Mouse (Mus musculus) heart, embryonic 13.5 days (tissue): ENCODE measurements around the gene Vstm4. TPM values are rescaled to one million over a fixed set of nuclear protein-coding genes. Genes with fewer than 3 reads are reported as not detected.
A peak's percentile ranks its signal among the peaks of the same experiment; 100 is the strongest.

ENCODE experiments used
- ATAC-seq: fragments of 200-750 bp; cut with Nextera tagmentation; 2 replicates; pipeline ENCODE4 v1.8.0; 2017; ENCODE audit warnings: moderate TSS enrichment; ENCODE audit not compliant: insufficient number of reproducible peaks, low FRiP score, low TSS enrichment; ENCODE audit errors: extremely low read depth
- H3K27ac ChIP-seq: fragments of 300-500 bp; sonication (generic); replicated peaks from 2 replicates; pipeline ENCODE4 v1.5.1; 2015; ENCODE audit warnings: moderate library complexity, mild to moderate bottlenecking, inconsistent platforms
- H3K27me3 ChIP-seq: fragments of 300-500 bp; sonication (generic); replicated peaks from 2 replicates; pipeline ENCODE4 v1.6.1; 2015; ENCODE audit warnings: mild to moderate bottlenecking, inconsistent platforms
- H3K36me3 ChIP-seq: fragments of 300-500 bp; sonication (generic); 2 replicates; pipeline ENCODE4 v1.6.1; 2015; ENCODE audit warnings: mild to moderate bottlenecking, inconsistent platforms
- H3K4me1 ChIP-seq: fragments of 300-500 bp; sonication (generic); 2 replicates; pipeline ENCODE4 v1.6.1; 2015; ENCODE audit warnings: inconsistent platforms
- H3K4me2 ChIP-seq: fragments of 300-500 bp; sonication (generic); 2 replicates; pipeline ENCODE4 v1.6.1; 2015; ENCODE audit warnings: inconsistent platforms, mild to moderate bottlenecking, moderate library complexity
- H3K4me3 ChIP-seq: fragments of 300-500 bp; sonication (generic); 2 replicates; pipeline ENCODE4 v1.5.1; 2015; ENCODE audit warnings: moderate library complexity, mild to moderate bottlenecking, inconsistent platforms
- H3K9ac ChIP-seq: fragments of 300-500 bp; sonication (generic); 2 replicates; pipeline ENCODE4 v1.6.1; 2015; ENCODE audit warnings: inconsistent platforms, mild to moderate bottlenecking, moderate library complexity
- H3K9me3 ChIP-seq: fragments of 300-500 bp; sonication (generic); 2 replicates; pipeline ENCODE4 v1.6.1; 2016; ENCODE audit warnings: inconsistent platforms
- WGBS: fragments of 180-500 bp; shearing (Covaris S2); methylation state at CpG from one replicate; pipeline ENCODE4 v1.1.7; 2015; ENCODE audit warnings: mixed read lengths; 5-methylcytosine and 5-hydroxymethylcytosine counted together
- polyA plus RNA-seq: library from polyadenylated mRNA; unstranded; fragments of >200 nt; fragmentation: Nextera tagmentation; extraction: Ambion mirVana; gene quantifications from 2 replicates; pipeline ENCODE4 v1.2.1, GENCODE M21; 2015

Gene Vstm4
- polyA plus RNA-seq, 1 experiment from 2014 or later: 15.8 TPM

DNA sequence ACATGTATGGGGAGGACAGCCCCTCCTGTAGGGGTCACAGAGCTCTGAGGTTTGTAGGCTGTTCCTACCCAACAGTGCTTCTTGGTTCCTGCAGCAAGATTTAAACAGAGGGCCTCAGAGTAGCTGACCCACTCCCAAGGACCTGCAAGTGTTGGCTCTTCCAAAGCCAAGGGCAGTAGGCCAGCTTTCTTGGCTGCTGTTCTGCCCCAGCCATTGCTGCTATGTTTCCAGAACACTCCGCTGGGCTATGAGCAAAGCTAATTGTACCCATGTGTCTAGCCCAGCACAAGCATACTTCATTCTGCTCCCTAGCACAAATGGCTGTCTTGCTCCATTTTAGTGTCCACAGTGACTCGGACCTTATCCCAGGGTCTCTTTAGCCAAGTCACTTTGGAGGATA is 40.3 kb downstream of the Vstm4 start:
- H3K9ac ChIP-seq: no peak overlapping the region
- H3K4me1 ChIP-seq: peaks cover 37% of the 10 kb centered on the region
- 83% methylated on average over 2 of the region's 2 CpGs for WGBS
- no peak overlapping the region for H3K4me2 ChIP-seq
- H3K27ac ChIP-seq: no peak overlapping the region
- H3K27me3 ChIP-seq: no peaks in the 10 kb centered on the region
- ATAC-seq: no peak
- H3K36me3 ChIP-seq: peaks cover 14% of the 10 kb centered on the region
- no peaks in the 10 kb centered on the region for H3K9me3 ChIP-seq
- H3K4me3 ChIP-seq: no peak overlapping the region

DNA sequence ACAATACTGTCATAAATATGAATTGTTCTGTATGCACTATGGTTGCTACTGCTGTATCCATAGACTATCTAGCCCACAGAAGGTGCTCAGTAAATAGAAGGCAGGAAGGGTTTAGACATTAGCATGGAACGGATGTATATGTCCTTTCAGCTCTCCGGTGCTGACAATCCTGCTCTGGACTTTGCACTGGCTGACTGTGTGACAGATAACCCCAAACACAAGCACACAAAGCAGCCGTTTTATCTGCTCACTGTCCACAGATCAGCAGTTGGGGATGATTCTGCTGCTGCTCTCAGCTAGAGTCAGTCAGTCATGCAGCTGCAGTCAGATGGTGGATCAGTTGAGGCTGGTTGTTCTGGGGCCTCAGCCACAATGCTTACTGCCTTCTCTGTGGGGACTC is 46.6 kb downstream of the Vstm4 start:
- H3K27ac ChIP-seq: 0 out of 2 replicates have a peak overlapping the region, but pooled peaks have one; percentile 12
- no peak overlapping the region for H3K9ac ChIP-seq
- no peaks in the 10 kb centered on the region for H3K27me3 ChIP-seq
- H3K36me3 ChIP-seq: peaks cover 4% of the 10 kb centered on the region; the same call in 1 of the 2 replicates
- H3K9me3 ChIP-seq: no peaks in the 10 kb centered on the region
- H3K4me2 ChIP-seq: no peak overlapping the region
- 15% methylated on average over 3 of the region's 3 CpGs for WGBS
- H3K4me3 ChIP-seq: no peak overlapping the region
- ATAC-seq: no peak
- peaks cover 27% of the 10 kb centered on the region for H3K4me1 ChIP-seq

DNA sequence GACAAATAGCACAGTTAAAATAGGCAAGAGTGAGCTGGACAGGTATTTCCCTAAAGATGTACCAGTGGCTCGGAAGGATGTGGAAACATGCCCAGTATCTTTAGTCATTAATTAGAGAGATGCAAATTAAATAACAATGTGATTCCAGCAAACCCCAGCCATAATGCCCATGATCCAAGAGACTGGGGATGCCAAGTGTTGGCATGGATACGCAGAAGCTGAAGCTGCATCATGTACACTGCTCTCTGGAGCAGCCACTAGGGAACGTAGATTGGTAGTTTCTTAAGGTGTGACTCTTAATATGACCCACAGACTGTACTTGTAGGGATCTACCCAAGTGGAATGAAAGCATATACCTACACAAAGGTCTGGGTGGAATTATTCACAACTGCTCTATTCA is 50.0 kb downstream of the Vstm4 start:
- no peaks in the 10 kb centered on the region for H3K36me3 ChIP-seq
- no peak overlapping the region for H3K27ac ChIP-seq
- ATAC-seq: no peak
- H3K4me3 ChIP-seq: no peak overlapping the region
- H3K4me2 ChIP-seq: no peak overlapping the region
- H3K9ac ChIP-seq: no peak overlapping the region
- H3K9me3 ChIP-seq: no peaks in the 10 kb centered on the region
- no peaks in the 10 kb centered on the region for H3K27me3 ChIP-seq
- peaks cover 10% of the 10 kb centered on the region for H3K4me1 ChIP-seq
- 95% methylated on average over 3 of the region's 3 CpGs for WGBS

DNA sequence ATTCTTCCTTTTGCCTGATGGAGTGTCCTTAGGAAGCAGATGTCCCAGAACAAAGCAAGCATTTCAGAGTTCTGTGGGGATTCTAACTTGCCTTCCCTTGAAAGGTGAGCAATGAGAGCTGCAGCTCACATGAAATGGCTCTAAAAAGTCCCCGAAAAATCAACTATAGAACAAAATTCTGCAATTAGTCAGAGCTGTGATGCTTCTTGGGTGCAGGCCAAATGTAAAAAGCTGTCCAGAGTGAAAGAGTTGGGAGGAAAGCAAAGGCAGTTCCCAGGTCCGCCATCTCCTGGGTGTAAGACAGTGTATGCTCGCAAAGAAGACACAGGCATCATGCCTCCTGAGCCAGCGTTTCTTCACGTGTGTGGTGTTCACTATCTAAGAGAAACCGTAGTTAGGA is 52.6 kb downstream of the Vstm4 start:
- no peaks in the 10 kb centered on the region for H3K4me1 ChIP-seq
- H3K27me3 ChIP-seq: no peaks in the 10 kb centered on the region
- no peak overlapping the region for H3K4me3 ChIP-seq
- no peak for ATAC-seq
- H3K27ac ChIP-seq: no peak overlapping the region
- no peaks in the 10 kb centered on the region for H3K9me3 ChIP-seq
- 74% methylated on average over 6 of the region's 6 CpGs for WGBS
- H3K4me2 ChIP-seq: no peak overlapping the region
- H3K36me3 ChIP-seq: no peaks in the 10 kb centered on the region
- H3K9ac ChIP-seq: no peak overlapping the region

GRCm38 (mm10) chr14:32911187-32911586 is 54.6 kb downstream of the Vstm4 start:
- Histone ChIP-seq H3K36me3 (no peaks in the 10 kb centered on the region), H3K4me3 (no peak overlapping the region), H3K4me1 (no peaks in the 10 kb centered on the region), H3K4me2 (no peak overlapping the region), H3K9me3 (no peaks in the 10 kb centered on the region), H3K27ac (no peak overlapping the region), H3K27me3 (no peaks in the 10 kb centered on the region), H3K9ac (no peak overlapping the region)
- no peak for ATAC-seq
- 82% methylated on average over 4 of the region's 4 CpGs for WGBS

DNA sequence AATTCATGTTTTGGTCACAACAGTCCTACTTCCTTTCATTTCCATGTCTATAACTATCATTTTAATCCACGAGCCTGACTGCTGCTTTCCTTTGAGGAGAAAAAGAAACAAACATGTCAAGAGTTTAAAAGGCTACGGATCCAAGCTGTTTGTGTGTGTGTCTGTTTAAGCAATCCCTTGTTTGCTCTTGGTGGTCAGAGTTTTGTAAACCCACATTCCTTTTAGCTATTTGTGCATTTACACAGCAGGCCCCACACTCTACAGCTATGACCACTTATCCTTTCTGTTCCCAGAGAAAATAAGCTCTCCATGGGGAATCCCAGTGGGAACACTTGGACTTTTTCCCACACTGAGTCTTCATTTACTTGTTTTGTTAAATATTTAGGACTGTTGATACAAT is 58.8 kb downstream of the Vstm4 start:
- ATAC-seq: no peak
- Histone ChIP-seq H3K4me2 (no peak overlapping the region), H3K36me3 (no peaks in the 10 kb centered on the region), H3K4me1 (no peaks in the 10 kb centered on the region), H3K27me3 (no peaks in the 10 kb centered on the region), H3K9ac (no peak overlapping the region), H3K9me3 (no peaks in the 10 kb centered on the region), H3K4me3 (no peak overlapping the region), H3K27ac (no peak overlapping the region)
- 69% methylated on average over 2 of the region's 2 CpGs for WGBS

GRCm38 (mm10) chr14:32917919-32918318 is 61.4 kb downstream of the Vstm4 start:
- WGBS: 89% methylated on average over 1 of the region's 1 CpGs
- ATAC-seq: no peak
- Histone ChIP-seq H3K9me3 (no peaks in the 10 kb centered on the region), H3K4me2 (no peak overlapping the region), H3K27ac (no peak overlapping the region), H3K36me3 (no peaks in the 10 kb centered on the region), H3K4me3 (no peak overlapping the region), H3K27me3 (no peaks in the 10 kb centered on the region), H3K9ac (no peak overlapping the region), H3K4me1 (no peaks in the 10 kb centered on the region)

GRCm38 (mm10) chr14:32923871-32924270 is 67.3 kb downstream of the Vstm4 start:
- H3K36me3 ChIP-seq: no peaks in the 10 kb centered on the region
- H3K9me3 ChIP-seq: no peaks in the 10 kb centered on the region
- no peak overlapping the region for H3K27ac ChIP-seq
- H3K4me2 ChIP-seq: no peak overlapping the region
- no peak for ATAC-seq
- no peak overlapping the region for H3K9ac ChIP-seq
- WGBS: 69% methylated on average over 9 of the region's 9 CpGs
- no peaks in the 10 kb centered on the region for H3K4me1 ChIP-seq
- no peak overlapping the region for H3K4me3 ChIP-seq
- no peaks in the 10 kb centered on the region for H3K27me3 ChIP-seq

GRCm38 (mm10) chr14:32931709-32932108 is 75.2 kb downstream of the Vstm4 start:
- Histone ChIP-seq H3K9me3 (no peaks in the 10 kb centered on the region), H3K4me3 (no peak overlapping the region), H3K27me3 (no peaks in the 10 kb centered on the region), H3K9ac (no peak overlapping the region), H3K4me2 (no peak overlapping the region), H3K4me1 (no peaks in the 10 kb centered on the region), H3K27ac (no peak overlapping the region), H3K36me3 (no peaks in the 10 kb centered on the region)
- WGBS: 82% methylated on average over 10 of the region's 10 CpGs
- ATAC-seq: no peak

GRCm38 (mm10) chr14:32932220-32932619 is 75.7 kb downstream of the Vstm4 start:
- Histone ChIP-seq H3K4me2 (no peak overlapping the region), H3K9ac (no peak overlapping the region), H3K9me3 (no peaks in the 10 kb centered on the region), H3K27ac (no peak overlapping the region), H3K4me1 (no peaks in the 10 kb centered on the region), H3K36me3 (no peaks in the 10 kb centered on the region), H3K4me3 (no peak overlapping the region), H3K27me3 (no peaks in the 10 kb centered on the region)
- WGBS: 83% methylated on average over 8 of the region's 8 CpGs
- ATAC-seq: no peak

DNA sequence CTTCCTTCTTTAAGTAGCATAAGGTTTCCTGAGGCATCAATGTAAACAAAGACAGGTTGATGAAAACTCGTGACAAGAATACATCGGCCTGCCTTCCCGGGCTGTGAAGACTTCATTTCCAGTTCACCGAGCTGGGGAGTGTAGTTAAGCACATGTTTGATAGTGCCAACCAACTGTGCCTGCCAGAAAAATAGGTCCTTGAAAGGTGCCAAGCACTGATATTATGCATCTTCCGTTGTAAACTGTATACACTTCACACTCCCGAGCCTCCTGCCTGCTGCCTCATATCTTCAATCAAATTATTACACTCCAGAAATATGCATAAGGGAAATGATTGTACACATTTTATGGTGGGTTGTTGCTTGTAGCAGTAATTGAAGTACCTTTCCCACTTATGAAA is 77.5 kb downstream of the Vstm4 start:
- 74% methylated on average over 6 of the region's 6 CpGs for WGBS
- Histone ChIP-seq H3K27ac (no peak overlapping the region), H3K4me3 (no peak overlapping the region), H3K4me2 (no peak overlapping the region), H3K4me1 (no peaks in the 10 kb centered on the region), H3K36me3 (peaks cover 10% of the 10 kb centered on the region; the same call in 1 of the 2 replicates), H3K27me3 (no peaks in the 10 kb centered on the region), H3K9ac (no peak overlapping the region), H3K9me3 (no peaks in the 10 kb centered on the region)
- ATAC-seq: no peak

DNA sequence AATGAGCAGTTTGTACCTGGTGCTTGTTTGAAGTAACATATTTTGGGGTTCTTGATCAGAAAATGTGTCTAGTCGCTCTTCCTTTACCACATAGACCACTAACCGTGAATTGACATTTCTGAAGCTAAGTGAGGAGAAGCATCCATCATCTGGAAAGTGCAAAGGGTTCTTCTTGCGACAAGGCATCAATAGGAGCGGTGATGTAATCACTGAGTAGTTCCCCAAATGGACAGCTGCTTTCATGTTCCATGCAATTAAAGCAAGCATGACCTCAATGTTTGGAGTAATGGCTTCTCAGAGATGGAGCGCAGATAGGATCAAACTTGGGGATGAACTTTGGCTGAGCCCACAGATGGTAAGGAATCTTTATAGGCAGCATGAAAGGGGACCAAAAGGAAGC is 82.7 kb downstream of the Vstm4 start:
- H3K4me2 ChIP-seq: no peak overlapping the region
- H3K9me3 ChIP-seq: no peaks in the 10 kb centered on the region
- peaks cover 15% of the 10 kb centered on the region; the same call in 1 of the 2 replicates for H3K36me3 ChIP-seq
- WGBS: 80% methylated on average over 5 of the region's 5 CpGs
- no peak overlapping the region for H3K27ac ChIP-seq
- H3K9ac ChIP-seq: no peak overlapping the region
- H3K4me1 ChIP-seq: no peaks in the 10 kb centered on the region
- no peaks in the 10 kb centered on the region for H3K27me3 ChIP-seq
- no peak for ATAC-seq
- no peak overlapping the region for H3K4me3 ChIP-seq
